Mouse (Mus musculus): ENCODE measurements around the gene C4b.
"Not testable (repeated sequence)": the region's sequence is repeated elsewhere in the genome, so short reads cannot be mapped to it uniquely, and the experiment has no call there.

GRCm38 (mm10) chr17:34714181-34714907, 29.3 kb downstream of the C4b start:
- not testable (repeated sequence) for TF ChIP-seq USF2 (conservative IDR thresholded peaks at IDR 0.05; ENCODE audit: low read depth, low read length); MEF2A (IDR thresholded peaks at IDR 0.05; ENCODE audit: borderline replicate concordance, low read depth, low read length); CTCF (conservative IDR thresholded peaks at IDR 0.05 in 1 of 2, IDR thresholded peaks at IDR 0.05 in 1 of 2; ENCODE audit: low read depth in 2 of 2, low read length in 2 of 2)

Measured in CH12.LX (cell line).